Mouse (Mus musculus) bone marrow macrophage, adult 2 months (primary cell): ENCODE results near the gene Ror1. TPM values are rescaled to one million over a fixed set of nuclear protein-coding genes. Genes with fewer than 3 reads are reported as not detected.

Experiments used
- H3K27ac ChIP-seq: 2 replicates; pipeline ENCODE4 v1.5.1; 2012; ENCODE audit warnings: low read depth, low read length; ENCODE audit not compliant: insufficient read depth
- H3K4me1 ChIP-seq: 2 replicates; pipeline ENCODE4 v1.6.1; 2012; ENCODE audit warnings: low read length; ENCODE audit not compliant: control insufficient read depth, insufficient read depth
- H3K4me3 ChIP-seq: 2 replicates; pipeline ENCODE4 v1.5.1; 2012; ENCODE audit warnings: mild to moderate bottlenecking, low read length, moderate library complexity; ENCODE audit not compliant: insufficient read depth
- CTCF ChIP-seq: IDR thresholded peaks from 2 replicates; pipeline ENCODE4 v1.5.1; 2012; ENCODE audit warnings: low read depth, mild to moderate bottlenecking, low read length, moderate library complexity
- POLR2A ChIP-seq: IDR thresholded peaks from 2 replicates; pipeline ENCODE4 v1.6.1; 2012; ENCODE audit warnings: mild to moderate bottlenecking, low read depth, low read length, borderline replicate concordance
- polyA plus RNA-seq: library from polyadenylated mRNA; stranded (reverse); fragments of >200 nt; gene quantifications from 2 replicates; pipeline ENCODE4 v1.2.4, GENCODE M21; 2012; ENCODE audit not compliant: missing spikeins, insufficient read depth, insufficient read length

Gene Ror1
- polyA plus RNA-seq, 1 experiment: not detected

DNA sequence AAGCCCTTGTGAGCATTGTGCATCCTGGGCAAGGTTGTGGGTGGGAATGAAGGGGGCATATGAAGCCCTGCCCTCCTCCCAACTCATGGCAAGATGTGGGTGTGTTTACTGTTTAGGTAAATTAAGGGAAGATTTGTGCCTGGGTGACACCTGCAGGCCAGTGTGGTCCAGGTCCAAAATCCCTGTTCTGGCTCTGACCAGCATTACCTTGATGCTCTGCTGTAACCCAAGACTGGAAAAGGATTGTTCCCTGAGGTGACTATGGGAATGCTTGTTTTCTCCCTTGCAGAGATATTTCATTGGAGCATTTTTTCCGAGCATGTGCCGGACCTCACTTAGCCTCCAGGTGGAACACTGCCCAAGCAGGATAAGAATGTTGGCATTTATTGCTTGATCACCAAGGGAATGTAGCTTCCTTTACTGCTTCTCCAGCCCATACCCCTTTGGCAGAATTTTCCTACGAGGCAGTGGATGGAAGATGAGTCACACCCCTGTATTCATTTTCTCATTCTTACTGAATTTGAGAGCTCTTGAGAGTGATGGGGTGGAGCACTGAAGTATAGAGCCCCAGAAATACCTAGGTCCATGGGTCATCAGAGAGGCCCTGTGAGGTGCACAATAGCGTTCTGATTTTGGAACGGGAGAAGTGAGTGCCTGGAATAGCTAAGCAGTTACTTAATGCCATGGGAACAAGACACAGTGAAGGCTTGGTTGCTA, 290.8 kb downstream of the Ror1 start:
- no peak for TF ChIP-seq CTCF
- TF ChIP-seq POLR2A: no peak
- Histone ChIP-seq H3K27ac (no peak overlapping the region), H3K4me1 (no peaks in the 10 kb centered on the region), H3K4me3 (no peak overlapping the region)

DNA sequence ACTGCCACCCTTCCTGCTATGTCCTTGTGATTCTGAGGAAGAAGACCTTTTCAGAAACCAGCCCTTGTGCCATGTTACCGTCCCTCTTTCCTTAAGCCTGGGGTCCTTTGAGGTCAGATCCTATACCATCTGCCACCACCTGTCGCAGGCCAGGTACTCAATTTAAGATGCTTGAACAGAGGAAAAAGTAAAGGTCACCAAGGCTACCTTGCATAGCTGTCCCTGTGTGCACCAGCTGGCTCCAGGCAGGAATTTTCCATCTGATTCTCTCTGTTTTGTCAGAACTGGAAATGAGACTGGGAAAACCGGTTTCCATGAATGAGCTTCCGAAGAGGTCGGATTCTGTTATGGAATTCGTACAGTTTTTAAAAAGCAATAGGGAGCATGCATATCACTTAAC, 294.8 kb downstream of the Ror1 start:
- TF ChIP-seq POLR2A (no peak), CTCF (no peak)
- Histone ChIP-seq H3K27ac (no peak overlapping the region), H3K4me3 (no peak overlapping the region), H3K4me1 (no peaks in the 10 kb centered on the region)

DNA sequence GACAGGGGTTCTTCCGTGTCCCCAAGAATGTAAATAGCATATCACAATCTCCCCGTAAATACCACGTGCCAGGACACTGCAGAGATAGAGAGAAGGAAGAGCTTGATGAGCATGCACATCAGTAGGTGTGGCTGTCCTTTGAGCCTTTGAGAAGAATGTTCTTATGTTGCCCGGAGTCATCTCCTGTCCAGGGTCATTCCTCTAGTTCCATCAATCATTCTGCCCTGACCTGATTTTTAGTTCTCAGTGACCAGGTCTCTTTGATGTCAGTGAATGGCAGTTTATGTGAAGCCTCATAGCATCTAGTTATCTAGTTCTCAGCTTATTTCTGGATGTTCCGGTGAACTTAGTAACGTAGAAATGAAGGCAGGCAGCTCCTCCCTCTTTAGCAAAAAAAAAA, 295.4 kb downstream of the Ror1 start:
- Histone ChIP-seq H3K4me1 (no peaks in the 10 kb centered on the region), H3K4me3 (no peak overlapping the region), H3K27ac (no peak overlapping the region)
- TF ChIP-seq CTCF: no peak
- TF ChIP-seq POLR2A: no peak

DNA sequence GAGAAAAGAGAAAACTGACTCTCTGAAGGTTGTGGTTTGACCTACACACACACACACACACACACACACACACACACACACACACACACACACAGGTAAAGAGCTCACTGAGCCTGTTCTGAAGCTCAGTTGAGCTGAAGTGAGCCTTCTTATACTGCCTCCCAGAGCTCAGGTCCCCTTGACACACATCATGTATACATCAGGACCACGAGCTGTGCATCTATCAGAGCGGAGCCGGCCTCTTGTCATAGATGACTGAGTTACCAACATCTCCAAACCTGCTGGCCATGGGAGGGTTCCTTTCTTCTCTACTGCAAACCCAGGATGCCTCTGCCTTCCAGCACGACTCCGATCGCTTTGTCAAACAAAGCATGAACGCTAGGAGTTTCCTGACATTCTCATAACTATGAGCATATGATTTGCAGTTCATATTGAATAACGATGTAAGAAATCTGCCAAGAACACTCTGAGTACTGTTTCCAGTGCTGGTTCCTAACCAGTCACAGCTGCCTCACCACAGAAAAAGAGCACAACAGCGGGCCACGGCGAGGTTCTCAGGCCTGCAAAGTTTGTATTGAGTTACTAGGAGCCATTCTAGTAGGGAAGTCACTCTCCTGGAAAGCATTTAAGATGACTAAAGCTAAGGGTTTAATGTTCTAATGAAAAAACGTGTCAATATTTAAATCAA, 297.9 kb downstream of the Ror1 start:
- TF ChIP-seq CTCF (no peak), POLR2A (no peak)
- no peaks in the 10 kb centered on the region for H3K4me1 ChIP-seq
- no peak overlapping the region for H3K4me3 ChIP-seq
- no peak overlapping the region for H3K27ac ChIP-seq

DNA sequence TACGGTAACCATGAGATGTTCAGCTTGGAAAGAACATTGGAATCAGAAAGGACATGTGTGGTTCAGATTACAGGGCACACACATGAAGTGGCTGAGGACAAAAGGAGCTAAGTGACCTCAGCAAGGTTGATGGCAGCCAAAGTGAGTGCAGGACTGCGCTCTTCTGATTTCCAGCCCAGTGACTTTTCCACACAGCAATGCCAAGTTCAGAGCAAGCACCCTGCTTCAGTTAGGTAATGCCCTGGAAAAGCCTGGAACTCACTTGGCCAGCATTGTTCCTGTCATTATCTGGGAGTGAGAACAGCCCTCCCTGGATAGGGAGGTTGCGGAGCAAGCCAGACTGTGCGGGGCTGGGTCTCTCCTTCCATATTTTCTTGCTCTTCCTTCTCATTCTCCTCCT, 299.8 kb downstream of the Ror1 start:
- H3K27ac ChIP-seq: no peak overlapping the region
- TF ChIP-seq CTCF: no peak
- no peak for TF ChIP-seq POLR2A
- H3K4me1 ChIP-seq: no peaks in the 10 kb centered on the region
- no peak overlapping the region for H3K4me3 ChIP-seq

DNA sequence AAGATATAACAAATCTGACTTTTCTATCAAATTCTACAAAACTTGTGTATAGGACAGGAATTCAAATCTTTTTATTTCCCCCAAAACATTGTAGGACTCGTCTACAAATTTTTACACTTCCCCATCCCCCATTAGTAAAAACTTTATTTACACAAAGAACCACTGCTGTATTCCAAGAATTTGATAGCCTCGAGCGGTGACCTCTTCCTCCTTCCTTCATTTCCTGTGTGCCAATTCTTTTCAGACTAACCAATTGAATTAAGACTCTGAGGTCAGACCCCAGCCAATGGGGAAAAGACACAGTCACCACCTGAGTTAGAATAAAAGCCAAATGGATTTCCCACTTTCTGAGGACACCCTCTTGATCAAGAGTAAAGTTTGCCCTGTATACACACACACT, 302.5 kb downstream of the Ror1 start:
- Histone ChIP-seq H3K4me3 (no peak overlapping the region), H3K27ac (no peak overlapping the region), H3K4me1 (no peaks in the 10 kb centered on the region)
- no peak for TF ChIP-seq POLR2A
- no peak for TF ChIP-seq CTCF

DNA sequence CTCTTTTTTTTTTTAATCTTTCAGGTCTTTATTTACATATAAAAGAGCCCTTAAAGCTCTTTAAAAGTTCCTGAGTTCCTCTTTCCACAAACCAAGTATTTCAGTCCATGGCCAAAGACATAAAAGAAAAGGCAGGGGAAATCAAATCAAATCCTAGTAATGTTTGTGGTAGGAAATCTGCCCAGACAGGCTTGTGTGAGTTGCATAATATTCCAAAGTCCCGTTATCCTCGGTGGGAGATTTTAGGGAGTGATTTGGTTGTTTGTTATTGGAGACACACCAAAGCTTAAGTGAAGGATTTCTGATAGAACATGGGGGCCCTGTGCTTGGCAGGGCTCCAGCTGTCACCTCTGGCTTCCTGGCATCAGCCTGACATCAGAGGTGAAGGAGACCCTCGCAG, 305.5 kb downstream of the Ror1 start:
- Histone ChIP-seq H3K4me3 (no peak overlapping the region), H3K27ac (no peak overlapping the region), H3K4me1 (no peaks in the 10 kb centered on the region)
- TF ChIP-seq POLR2A: no peak
- TF ChIP-seq CTCF: no peak

DNA sequence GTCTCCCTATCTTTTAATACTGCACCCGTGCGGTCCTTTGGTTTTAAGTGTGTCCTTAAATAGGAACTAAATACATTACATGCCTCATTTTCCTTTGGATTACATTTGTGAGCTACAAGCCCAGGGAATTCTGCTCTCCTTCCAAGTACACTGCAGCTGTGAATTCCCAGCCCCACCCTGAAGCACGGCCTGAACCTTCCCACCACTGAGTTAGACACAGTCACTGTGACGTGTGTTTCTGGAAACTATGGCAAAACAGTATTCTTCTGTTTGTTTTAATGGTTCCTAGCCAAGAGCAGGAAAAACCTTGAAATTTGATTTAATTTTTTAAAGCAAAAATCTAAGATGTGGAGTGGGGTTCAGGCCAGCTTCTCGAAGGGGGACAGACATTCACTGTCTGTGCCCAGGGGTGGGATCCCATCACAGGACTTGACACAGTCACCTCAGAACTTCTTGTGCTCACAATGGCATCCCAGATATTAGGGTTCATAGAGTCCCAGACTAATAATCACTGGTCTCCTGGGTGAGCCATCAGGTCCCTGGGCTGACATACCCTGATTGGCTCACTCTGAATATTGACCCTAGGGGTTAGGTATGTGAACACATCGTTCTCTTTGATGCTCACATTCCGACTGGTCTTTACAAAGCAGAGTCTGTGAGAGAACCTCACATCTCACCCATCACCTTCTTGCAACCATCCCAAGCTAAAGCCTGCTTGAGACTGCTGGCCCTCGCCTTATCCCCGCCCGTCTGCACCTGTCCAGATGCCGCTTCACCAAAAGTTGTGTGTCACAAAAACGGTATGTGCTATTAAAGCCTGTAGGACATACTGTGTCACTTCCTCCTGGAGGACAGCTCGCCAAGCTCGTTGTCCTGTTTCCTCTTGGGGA, 306.2 kb downstream of the Ror1 start:
- H3K4me1 ChIP-seq: no peaks in the 10 kb centered on the region
- H3K27ac ChIP-seq: no peak overlapping the region
- TF ChIP-seq POLR2A: no peak
- no peak for TF ChIP-seq CTCF
- no peak overlapping the region for H3K4me3 ChIP-seq

DNA sequence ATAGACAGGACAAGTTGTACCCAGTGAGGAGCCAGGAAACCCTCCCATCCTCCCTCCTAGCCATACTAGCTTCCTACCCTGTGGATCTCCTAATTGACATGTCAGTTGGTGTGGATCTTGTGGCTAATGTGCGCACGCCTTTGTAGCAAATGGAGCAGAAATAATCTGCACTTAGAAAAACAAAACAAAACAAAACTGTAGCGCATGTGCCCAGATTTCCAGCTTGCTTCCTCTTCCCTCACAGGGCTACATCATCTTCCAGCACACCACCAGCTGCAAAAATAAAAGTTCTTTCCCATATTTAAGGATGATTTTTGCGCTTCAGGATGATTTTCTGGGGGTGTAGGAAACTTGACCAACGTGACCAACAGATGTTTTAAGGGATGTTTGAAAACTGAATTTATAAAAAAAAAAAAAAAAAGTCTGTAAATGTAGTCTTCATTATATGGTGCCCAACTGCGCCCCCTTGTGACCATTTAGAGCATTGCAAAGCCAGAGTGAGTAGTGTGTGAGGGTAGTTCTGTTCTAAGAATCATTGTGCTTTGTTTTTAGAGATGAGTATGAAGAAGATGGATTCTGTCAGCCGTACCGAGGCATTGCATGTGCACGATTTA, 311.8 kb downstream of the Ror1 start:
- H3K27ac ChIP-seq: no peak overlapping the region
- TF ChIP-seq CTCF: no peak
- no peak for TF ChIP-seq POLR2A
- no peak overlapping the region; the same call in 1 of the 2 replicates for H3K4me3 ChIP-seq
- no peaks in the 10 kb centered on the region for H3K4me1 ChIP-seq

DNA sequence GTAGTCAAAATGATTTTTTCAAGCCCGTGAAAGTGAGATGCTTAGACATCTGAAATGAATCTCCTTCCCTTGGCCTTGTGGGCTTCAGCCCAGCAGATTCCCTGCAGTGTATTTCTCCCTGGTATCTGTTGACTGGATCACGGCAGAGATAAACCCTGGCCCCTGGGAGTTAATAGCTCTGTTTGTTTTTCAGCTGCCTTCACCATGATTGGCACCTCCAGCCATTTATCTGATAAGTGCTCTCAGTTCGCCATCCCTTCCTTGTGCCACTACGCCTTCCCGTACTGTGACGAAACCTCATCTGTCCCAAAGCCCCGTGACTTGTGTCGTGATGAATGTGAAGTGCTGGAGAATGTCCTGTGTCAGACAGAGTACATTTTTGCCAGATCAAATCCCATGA, 313.9 kb downstream of the Ror1 start:
- no peaks in the 10 kb centered on the region for H3K4me1 ChIP-seq
- TF ChIP-seq CTCF (no peak), POLR2A (no peak)
- H3K4me3 ChIP-seq: no peak overlapping the region
- H3K27ac ChIP-seq: no peak overlapping the region
